Mouse (Mus musculus): ENCODE results near the gene Scfd2.

DNA sequence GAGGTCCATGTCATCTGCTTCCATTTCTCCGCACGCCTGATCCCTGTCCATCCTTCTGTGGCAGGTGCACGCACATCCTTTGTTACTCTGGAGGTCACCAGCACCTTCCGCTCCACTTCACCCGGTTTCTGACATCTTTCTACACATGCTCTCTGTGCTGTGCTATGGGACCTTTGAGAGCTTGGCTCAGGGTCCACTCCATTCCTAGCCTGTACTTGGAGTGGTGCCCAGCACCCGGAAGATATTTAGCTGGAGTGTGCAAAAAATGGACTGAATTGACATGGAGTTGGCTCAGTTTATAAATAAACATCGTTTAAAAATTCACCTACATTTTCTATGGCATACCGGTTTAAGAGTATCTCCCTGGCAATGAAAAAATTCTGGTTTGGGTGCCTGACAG is 250.1 kb downstream of the Scfd2 start:
- TF ChIP-seq CTCF (IDR thresholded peaks at IDR 0.05; ENCODE audit: low read depth, low read length) (no peak), POLR2A (IDR thresholded peaks at IDR 0.05; ENCODE audit: borderline replicate concordance, low read depth, low read length) (no peak)
